Mouse (Mus musculus): ENCODE measurements around the gene Taf13. TPM values are rescaled to one million over a fixed set of nuclear protein-coding genes. Genes with fewer than 3 reads are reported as not detected.
A peak's percentile ranks its signal among the peaks of the same experiment; 100 is the strongest.

The Taf13 gene
- polyA plus RNA-seq, 1 experiment: 42.1 TPM

DNA sequence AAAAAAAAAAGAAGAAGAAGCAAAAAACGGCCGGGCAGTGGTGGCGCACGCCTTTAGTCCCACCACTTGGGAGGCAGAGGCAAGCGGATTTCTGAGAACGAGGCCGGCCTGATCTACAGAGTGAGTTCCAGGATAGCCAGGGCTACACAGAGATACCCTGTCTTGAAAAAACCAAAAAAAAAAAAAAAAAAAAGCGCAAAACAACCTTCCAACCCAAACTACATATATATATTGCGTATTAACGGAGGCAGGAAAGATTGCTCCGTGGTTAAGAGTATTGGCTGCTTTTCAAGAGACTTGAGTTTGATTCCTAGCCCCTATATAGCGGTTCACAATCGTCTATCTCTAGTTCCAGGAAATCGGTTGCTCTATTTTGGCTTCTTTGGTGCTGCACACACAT lies 685 bp upstream of the Taf13 start:
- Histone ChIP-seq H3K4me3 (ENCODE audit: insufficient read depth, low read length) (no peak overlapping the region; the same call in 1 of the 2 replicates), H3K27ac (ENCODE audit: insufficient read depth, low read length) (no peak overlapping the region), H3K4me1 (ENCODE audit: control insufficient read depth, insufficient read depth, low read length) (peaks cover 4% of the 10 kb centered on the region)
- TF ChIP-seq POLR2A (IDR thresholded peaks at IDR 0.05; ENCODE audit: extremely low read depth, insufficient read depth, low read length): no peak
- TF ChIP-seq CTCF (IDR thresholded peaks at IDR 0.05; ENCODE audit: extremely low read depth, insufficient read depth, low read length): no peak

DNA sequence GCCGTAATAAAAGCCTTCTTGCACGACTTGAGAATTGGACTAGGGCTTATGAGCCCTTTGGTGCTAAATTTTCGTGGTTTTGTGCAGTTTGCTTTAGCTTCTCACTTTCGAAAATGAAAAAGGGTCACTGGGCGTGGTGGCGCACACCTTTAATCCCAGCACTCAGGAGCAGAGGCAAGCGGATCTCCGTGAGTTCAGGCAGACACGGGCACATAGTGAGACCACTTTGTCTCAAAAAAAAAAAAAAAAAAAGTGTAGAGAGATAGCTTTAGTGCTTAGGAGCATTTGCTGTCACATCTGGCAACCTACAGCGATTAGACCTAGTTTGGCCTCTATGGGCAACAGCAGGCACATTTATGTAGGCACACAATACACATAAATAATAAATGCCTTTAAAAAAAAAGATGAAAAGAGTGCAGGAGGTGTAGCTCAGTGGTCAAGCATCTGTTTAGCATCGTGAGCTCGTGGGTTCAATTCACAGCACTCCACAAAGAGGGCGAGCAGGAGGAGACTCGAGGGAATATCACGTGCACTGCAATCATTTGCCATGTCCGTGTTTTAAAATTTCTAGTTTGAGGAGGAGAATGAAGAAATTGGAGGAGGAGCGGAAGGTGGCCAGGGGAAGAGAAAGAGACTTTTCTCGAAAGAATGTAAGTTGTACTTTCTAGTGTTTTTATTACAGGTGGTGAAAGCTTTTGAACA lies 962 bp downstream of the Taf13 start:
- Histone ChIP-seq H3K4me1 (ENCODE audit: control insufficient read depth, insufficient read depth, low read length) (peaks cover 4% of the 10 kb centered on the region), H3K27ac (ENCODE audit: insufficient read depth, low read length) (no peak overlapping the region), H3K4me3 (ENCODE audit: insufficient read depth, low read length) (peak overlapping the region; percentile 42; the same call in 1 of the 2 replicates)
- TF ChIP-seq POLR2A (IDR thresholded peaks at IDR 0.05; ENCODE audit: extremely low read depth, insufficient read depth, low read length) (no peak), CTCF (IDR thresholded peaks at IDR 0.05; ENCODE audit: extremely low read depth, insufficient read depth, low read length) (no peak)

DNA sequence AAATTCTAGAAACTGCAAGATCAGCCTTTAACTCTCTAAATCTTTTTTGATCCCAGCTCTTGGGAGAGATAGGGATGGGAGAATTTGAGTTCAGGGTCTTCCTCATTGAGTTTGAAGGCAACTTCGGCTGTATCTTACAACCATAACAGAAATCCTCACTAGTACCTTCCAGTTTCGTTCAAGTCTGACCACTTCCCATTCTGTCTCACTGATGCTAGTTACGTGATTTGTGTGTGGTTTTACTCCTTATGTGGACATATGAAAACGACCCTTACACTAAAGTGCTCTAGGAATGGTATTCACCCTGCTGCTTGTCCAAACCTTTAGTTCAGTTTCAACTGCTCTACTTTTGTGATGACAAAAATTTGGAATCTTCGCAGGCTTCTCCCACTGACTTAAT lies 2.5 kb downstream of the Taf13 start:
- Histone ChIP-seq H3K4me3 (ENCODE audit: insufficient read depth, low read length) (no peak overlapping the region), H3K4me1 (ENCODE audit: control insufficient read depth, insufficient read depth, low read length) (peaks cover 4% of the 10 kb centered on the region), H3K27ac (ENCODE audit: insufficient read depth, low read length) (no peak overlapping the region)
- TF ChIP-seq POLR2A (IDR thresholded peaks at IDR 0.05; ENCODE audit: extremely low read depth, insufficient read depth, low read length) (no peak), CTCF (IDR thresholded peaks at IDR 0.05; ENCODE audit: extremely low read depth, insufficient read depth, low read length) (no peak)

DNA sequence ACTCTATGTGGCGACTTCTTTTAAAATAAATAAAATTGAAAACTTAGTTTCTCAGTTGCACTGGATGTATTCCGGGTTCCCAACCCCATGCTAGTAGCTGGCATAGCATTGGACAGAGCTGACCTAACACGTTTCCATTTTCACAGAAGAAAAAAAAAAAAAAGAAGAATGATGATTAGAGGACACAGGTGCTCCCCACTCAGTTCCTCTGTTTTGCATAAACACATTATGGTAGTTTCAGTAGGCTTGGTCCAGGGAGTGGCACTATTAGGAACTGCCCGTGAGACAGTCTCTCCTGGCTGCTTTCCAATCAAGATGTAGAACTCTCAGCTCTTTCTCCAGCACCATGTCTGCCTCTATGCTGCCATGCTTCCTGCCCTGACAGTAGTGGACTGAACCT lies 13.1 kb downstream of the Taf13 start:
- Histone ChIP-seq H3K4me3 (ENCODE audit: insufficient read depth, low read length) (no peak overlapping the region), H3K4me1 (ENCODE audit: control insufficient read depth, insufficient read depth, low read length) (no peaks in the 10 kb centered on the region; the same call in 1 of the 2 replicates), H3K27ac (ENCODE audit: insufficient read depth, low read length) (no peak overlapping the region)
- no peak for TF ChIP-seq POLR2A (IDR thresholded peaks at IDR 0.05; ENCODE audit: extremely low read depth, insufficient read depth, low read length)
- no peak for TF ChIP-seq CTCF (IDR thresholded peaks at IDR 0.05; ENCODE audit: extremely low read depth, insufficient read depth, low read length)

DNA sequence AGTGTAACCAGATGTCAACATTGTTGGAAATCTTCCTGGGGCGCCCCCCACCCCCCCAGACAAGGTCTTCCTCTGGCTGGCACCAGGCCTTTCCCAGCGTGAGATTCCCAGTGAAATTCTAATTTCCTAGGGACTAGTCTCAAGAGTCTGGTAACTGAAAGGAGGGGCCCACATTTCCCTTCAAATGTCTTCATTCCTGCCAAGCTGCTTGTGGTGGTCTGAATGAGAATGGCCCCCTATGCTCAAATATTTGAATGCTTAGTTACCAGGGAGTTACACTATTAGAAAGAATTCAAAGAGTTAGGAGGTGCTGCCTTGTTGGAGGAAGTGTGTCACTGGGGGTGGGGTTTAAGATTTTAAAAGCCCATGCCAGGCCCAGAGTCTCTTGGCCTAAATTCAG lies 16.9 kb downstream of the Taf13 start:
- Histone ChIP-seq H3K4me1 (ENCODE audit: control insufficient read depth, insufficient read depth, low read length) (peaks cover 1% of the 10 kb centered on the region; the same call in 1 of the 2 replicates), H3K4me3 (ENCODE audit: insufficient read depth, low read length) (no peak overlapping the region), H3K27ac (ENCODE audit: insufficient read depth, low read length) (no peak overlapping the region)
- TF ChIP-seq POLR2A (IDR thresholded peaks at IDR 0.05; ENCODE audit: extremely low read depth, insufficient read depth, low read length): no peak
- TF ChIP-seq CTCF (IDR thresholded peaks at IDR 0.05; ENCODE audit: extremely low read depth, insufficient read depth, low read length): no peak

DNA sequence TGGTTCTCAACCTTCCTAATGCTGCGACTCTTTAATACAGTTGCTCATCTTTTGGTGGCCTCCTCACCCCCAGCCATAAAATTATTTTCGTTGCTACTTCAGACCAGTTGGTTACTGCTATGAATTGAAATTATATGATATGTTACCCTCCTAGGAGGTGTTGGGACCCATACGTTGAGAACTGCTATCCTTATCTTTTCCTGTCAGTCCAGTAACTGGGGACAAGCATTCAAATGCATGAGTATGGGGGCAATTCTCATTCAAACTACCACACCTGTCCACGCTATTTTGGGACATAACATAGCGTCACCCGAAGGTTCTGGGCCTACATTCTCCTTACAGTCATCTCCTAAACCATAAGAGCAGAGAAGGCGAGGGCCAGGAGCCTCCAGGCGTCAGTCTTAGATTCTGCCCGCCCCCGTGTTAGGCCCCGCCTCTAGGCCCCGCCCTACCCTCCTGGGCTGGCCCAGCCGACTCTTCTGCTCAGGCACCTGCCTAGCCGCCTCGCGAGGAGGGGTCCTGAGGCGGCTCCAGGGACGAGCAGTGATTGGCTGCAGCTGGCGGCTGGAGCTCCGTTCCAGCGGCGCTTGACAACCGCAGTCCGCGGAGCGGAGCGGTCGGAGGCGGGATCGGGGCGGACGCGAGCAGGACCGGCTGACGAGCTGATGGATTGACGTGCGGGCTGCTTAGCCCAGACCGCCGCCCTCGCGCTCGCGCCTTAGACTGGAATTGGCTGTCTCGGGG lies 19.5 kb downstream of the Taf13 start, which contains the start of gene Wdr47:
Gene Wdr47, plus strand, starts transcription at position 494 of the 744 bp plus-strand sequence.
- H3K4me1 ChIP-seq (ENCODE audit: control insufficient read depth, insufficient read depth, low read length): peaks cover 1% of the 10 kb centered on the region; the same call in 1 of the 2 replicates
- H3K4me3 ChIP-seq (ENCODE audit: insufficient read depth, low read length): peak within 1 kb of the TSS; percentile 76
- TF ChIP-seq CTCF (IDR thresholded peaks at IDR 0.05; ENCODE audit: extremely low read depth, insufficient read depth, low read length) (no peak), POLR2A (IDR thresholded peaks at IDR 0.05; ENCODE audit: extremely low read depth, insufficient read depth, low read length) (peak; percentile 58; the same call in 1 of the 2 replicates)
- peak within 1 kb of the TSS; percentile 84 for H3K27ac ChIP-seq (ENCODE audit: insufficient read depth, low read length)

DNA sequence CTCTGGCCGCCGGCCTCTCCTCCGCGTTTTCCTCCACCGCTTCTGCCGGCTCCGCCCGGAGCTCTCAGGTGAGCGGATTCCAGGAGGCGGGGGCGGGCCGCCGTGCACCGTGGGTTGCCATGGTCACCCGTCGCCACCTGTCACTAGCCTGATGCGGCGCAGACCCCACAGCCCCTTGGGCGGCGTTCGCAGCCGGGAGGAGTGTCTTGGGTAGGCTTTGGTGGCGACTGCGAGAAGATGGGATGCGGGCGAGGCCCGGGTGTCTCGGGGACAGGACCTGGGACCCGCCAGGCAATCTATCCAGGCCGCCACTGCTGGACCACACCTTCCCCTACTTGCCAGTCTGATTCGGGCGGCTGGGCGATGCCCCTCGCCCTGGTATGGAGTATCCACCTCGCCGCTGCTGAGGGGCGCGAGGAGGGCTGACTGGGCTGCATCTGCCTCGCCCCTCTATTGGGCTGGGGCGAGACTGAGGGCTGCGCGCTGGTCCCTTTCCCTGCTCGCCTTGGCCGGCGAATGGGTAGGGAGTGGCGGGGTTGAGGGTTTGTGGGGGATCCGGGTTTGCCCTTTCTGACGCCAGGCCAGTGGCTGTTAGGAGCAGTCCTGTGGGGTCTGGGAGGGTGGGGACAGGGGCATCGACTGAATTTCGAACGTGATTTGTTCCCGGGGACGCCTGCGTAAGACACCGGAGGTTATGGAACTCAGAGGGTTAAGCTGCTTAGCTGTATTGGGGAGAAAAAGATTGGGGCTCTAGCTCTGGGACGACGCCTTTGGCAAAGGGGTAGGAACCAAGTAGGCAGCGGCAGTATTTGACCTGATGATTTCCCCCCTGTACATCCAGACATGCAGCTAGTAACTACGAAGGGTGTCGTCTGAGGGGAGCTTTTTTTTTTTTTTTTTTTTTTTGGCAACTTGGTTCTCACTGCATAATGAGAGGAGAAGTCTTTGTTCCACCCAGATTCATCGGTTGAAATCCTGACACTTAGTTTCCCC lies 20.3 kb downstream of the Taf13 start:
- TF ChIP-seq POLR2A (IDR thresholded peaks at IDR 0.05; ENCODE audit: extremely low read depth, insufficient read depth, low read length): no peak
- Histone ChIP-seq H3K4me1 (ENCODE audit: control insufficient read depth, insufficient read depth, low read length) (0 out of 2 replicates have a peak, but pooled peaks cover 1% of the 10 kb centered on the region), H3K27ac (ENCODE audit: insufficient read depth, low read length) (peak overlapping the region; percentile 52), H3K4me3 (ENCODE audit: insufficient read depth, low read length) (peak overlapping the region; percentile 76)

DNA sequence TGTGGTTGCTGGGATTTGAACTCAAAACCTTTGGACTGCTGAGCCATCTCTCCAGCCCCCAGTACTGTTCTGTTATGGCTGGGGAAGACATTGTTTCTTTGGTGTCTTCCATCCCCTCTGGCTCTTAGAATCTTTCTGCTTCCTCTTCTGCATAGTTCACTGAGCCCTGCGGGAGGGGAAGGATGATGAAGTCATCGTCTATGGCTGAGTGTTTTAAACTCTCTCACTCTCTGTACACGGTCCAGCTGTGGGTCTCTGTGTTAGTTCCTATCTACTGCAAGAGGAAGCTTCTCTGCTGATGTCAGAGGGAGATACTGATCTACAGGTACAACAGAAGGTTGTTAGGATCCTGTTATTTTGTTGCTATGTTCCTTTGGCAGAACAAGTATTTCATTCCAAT lies 37.4 kb downstream of the Taf13 start:
- TF ChIP-seq POLR2A (IDR thresholded peaks at IDR 0.05; ENCODE audit: extremely low read depth, insufficient read depth, low read length) (no peak), CTCF (IDR thresholded peaks at IDR 0.05; ENCODE audit: extremely low read depth, insufficient read depth, low read length) (no peak)
- no peaks in the 10 kb centered on the region; the same call in 1 of the 2 replicates for H3K4me1 ChIP-seq (ENCODE audit: control insufficient read depth, insufficient read depth, low read length)
- no peak overlapping the region for H3K27ac ChIP-seq (ENCODE audit: insufficient read depth, low read length)
- no peak overlapping the region for H3K4me3 ChIP-seq (ENCODE audit: insufficient read depth, low read length)

Other genes starting within 250 kb of the Taf13 start
- 0.08 TPM in 1 of 2 replicates, not detected in the other for gene Mybphl, start 206.8 kb upstream of the Taf13 start, polyA plus RNA-seq (2012; rRNA removed)
- 29.9 and 35.5 TPM in 2 replicates for gene Psrc1, start 187.9 kb upstream of the Taf13 start, polyA plus RNA-seq (2012; rRNA removed)
- gene Celsr2, start 156.1 kb upstream of the Taf13 start, polyA plus RNA-seq (2012; rRNA removed): 60.0 and 61.5 TPM in 2 replicates
- 188 and 204 TPM in 2 replicates for gene Sars, start 126.5 kb upstream of the Taf13 start, polyA plus RNA-seq (2012; rRNA removed)
- 2.5 and 3.4 TPM in 2 replicates for gene 1700013F07Rik, start 37.5 kb upstream of the Taf13 start, polyA plus RNA-seq (2012; rRNA removed)
- 27.0 and 28.0 TPM in 2 replicates for gene 5330417C22Rik, start 35.2 kb upstream of the Taf13 start, polyA plus RNA-seq (2012; rRNA removed)
- 13.9 and 14.3 TPM in 2 replicates for gene Tmem167b, start 9.2 kb upstream of the Taf13 start, polyA plus RNA-seq (2012; rRNA removed)
- 75.7 and 79.9 TPM in 2 replicates for gene Wdr47, start 19.6 kb downstream of the Taf13 start, polyA plus RNA-seq (2012; rRNA removed)
- gene Clcc1, start 82.2 kb downstream of the Taf13 start, polyA plus RNA-seq (2012; rRNA removed): 43.8 and 44.6 TPM in 2 replicates
- 9.2 and 9.8 TPM in 2 replicates for gene Gpsm2, start 150.6 kb downstream of the Taf13 start, polyA plus RNA-seq (2012; rRNA removed)
- gene Aknad1, start 168.0 kb downstream of the Taf13 start, polyA plus RNA-seq (2012; rRNA removed): 0.02 and 0.06 TPM in 2 replicates